Mouse (Mus musculus) ovary, postnatal 36 days (tissue): ENCODE measurements at regions not wholly inside any gene's neighbourhood (a gene's known extent, or its start where the extent isn't known, plus 50 kb on each side); places are given as distances from the start of the nearest gene placed in this dataset.
A peak's percentile ranks its signal among the peaks of the same experiment; 100 is the strongest.
"Not testable (repeated sequence)": the region's sequence is repeated elsewhere in the genome, so short reads cannot be mapped to it uniquely, and the experiment has no call there.

Source experiments
- DNase-seq: peaks from one replicate; pipeline ENCODE4 v3.0.0; 2022; ENCODE audit warnings: low spot score, mixed read lengths

DNA sequence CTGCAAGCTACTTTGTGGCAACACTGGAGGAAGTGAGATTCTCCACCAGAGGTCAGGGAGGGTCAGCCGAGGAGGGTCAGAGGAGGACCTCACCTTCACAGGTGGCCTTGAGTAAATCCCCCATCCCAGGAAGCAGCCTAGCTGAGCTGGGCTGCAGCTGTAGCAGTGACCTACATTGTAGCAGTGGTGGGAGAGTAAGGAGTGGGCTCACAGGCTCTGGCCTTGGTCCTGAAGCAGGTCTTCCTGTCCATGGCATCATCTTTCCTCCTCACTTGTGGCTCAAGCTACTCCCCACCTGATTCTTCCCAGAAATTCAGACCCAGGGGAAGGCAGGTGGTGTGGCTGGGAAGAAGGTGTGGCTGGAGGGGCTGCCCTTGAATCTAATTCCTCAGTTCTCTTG is 84.3 kb downstream of the 1810013L24Rik start:
- not testable (repeated sequence) for DNase-seq

GRCm38 (mm10) chr16:8916091-8916490 is 86.2 kb downstream of the 1810013L24Rik start:
- DNase-seq, result no peak

DNA sequence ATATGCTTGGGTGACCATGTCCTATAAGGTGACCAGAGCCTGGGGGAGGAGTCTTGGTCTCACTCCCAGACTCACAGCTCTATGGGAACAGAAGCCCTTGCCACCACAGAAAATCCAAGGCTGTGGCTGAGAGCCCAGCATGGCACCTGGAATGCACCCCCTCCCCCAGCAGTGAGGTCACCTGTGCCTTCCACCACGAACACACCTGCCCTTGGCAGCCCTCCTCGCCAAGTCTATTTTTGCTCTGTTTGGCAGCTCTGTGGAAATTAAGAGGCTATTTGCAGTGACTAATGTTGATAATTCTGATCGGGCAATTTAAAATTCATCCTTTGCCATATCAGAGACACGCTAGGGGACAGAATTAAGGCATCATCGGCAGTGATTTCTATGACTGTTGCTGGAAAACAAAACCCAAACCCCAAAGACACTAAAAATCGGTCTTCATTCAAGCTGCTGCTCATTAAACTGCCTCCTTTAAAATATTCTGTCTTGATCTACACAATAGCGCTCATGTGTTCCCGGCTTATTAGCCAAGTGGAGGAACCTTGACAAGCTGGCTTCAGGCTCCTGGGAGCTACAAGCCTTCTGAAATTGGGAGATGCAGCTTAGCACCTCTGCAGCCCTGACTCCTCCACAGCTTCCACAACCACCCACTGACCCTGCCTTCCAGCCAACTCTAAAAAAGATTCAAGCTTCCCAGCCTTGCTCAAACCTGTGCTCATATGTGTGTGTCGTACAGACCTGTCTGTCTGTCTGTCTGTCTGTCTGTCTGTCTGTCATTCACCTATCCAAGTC is 89.0 kb downstream of the 1810013L24Rik start:
- DNase-seq, result no peak

DNA sequence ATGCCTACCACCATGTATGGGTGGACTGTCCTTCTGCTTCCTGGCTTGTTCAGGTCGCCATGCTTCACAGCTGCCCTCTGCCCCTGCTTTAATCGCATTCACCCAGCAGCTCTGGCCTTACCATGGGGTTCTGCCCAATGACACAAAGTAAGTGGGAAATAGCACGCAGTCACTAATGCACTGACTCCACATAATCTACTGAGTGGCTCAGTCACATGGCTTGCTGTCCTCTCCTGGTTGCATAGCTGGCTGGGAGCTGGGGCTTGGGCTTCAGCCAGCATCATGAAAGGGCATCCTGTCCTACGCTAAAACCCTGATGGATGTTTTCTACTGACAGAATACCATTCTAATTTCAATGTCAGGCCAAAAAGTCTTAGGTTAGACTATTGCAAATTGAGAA is 94.8 kb downstream of the 1810013L24Rik start:
- DNase-seq, result no peak

- DNase-seq, result no peak
These were observed 102.1 kb downstream of the 1810013L24Rik start for GRCm38 (mm10) chr16:8931961-8932360.

GRCm38 (mm10) chr16:8933121-8933520 is 103.2 kb downstream of the 1810013L24Rik start:
- no peak for DNase-seq

DNA sequence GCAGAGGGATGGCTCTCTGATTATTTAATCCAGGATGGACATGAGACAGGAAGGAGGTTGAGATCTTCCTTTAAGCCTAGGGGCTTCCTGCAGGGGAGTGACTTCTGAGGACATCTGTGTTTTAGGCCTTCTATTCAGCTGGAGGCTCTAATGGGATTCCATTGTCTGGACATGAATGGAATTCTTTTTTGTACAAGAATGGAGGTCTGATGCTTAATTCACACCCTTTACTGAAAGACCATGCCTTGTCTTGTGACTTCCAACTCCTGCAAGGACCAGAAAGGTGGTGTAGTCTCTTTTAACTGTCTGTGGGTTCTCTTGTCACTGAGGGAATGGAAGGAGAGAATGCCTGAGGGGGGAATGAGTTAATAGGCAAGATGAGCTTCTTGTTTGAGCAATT is 106.5 kb downstream of the 1810013L24Rik start:
- no peak for DNase-seq

GRCm38 (mm10) chr16:8938516-8938915 is 108.6 kb downstream of the 1810013L24Rik start:
- DNase-seq, result peak; percentile 6

DNA sequence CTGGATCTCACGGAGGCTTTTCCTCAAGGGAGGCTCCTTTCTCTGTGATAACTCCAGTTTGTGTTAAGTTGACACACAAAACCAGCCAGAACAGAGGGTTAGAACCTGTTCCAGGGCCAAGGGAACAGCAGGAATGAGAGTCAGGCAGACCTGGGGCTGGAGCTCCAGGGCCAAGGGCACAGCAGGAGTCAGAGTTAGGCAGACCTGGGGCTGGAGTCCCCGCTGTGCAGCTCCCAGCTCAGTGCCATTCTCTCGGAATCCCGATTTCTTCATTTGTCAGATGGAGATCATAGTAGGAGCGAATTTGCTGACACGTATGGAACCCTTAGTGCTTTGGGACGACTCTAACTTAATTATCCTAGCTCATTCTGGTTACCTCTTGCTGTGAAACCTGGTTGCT is 109.2 kb downstream of the 1810013L24Rik start:
- DNase-seq, result no peak

- DNase-seq, result no peak
These were observed 114.7 kb downstream of the 1810013L24Rik start for GRCm38 (mm10) chr16:8944412-8945102.

DNA sequence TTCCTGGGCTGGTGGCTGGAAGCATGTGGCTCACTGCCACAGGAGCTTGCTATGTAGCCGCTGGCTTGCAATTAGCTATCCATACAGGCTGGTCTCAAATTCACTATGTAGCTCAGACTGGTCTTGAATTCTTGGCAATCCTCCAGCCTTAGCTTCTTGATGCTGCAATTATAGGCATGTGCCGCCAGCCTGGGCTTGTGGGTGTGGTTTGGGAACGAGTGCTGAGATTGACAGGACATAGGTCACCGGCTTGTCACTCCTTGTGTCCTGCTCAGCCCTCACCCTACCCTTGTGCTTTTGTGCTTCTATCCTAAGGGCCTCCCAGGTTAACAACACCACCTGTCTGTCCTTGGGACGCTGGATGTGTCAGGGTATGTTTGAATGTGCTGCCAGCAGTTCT is 117.9 kb downstream of the 1810013L24Rik start:
- DNase-seq, result no peak

DNA sequence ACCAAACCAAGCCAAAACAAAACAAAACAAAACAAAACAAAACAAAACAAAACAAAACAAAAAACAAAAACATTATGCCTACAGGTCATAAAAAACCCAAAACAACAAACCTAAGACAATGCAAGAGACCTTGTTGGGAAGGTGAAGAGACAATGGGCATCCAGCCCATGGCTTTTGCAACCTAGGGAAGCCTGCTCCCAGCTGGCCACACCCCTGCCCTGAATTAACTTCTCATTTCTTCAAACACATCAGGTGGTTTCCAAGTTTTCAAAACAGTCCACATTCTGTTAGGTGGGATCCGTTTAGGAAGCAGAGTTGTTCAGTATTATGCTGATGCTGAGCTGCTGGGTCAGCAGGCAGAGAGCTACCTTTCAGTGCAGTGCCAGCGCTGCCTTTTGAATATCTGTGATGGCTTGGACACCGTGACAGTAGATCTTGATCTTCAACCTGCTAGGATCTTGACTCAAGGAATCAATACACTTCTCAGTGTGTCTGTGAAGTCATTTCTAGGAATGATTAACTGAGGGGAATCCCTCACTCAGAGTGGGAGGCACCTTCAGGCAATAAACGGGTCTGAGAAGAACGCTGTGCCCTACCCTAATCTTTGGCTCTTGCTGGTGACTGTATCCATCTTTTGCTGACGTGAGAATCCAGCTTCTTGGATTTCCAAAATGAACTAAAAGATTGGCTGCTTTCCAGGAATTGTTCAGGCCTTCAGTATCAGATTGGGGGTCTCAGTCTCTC is 121.4 kb downstream of the 1810013L24Rik start:
- DNase-seq, result no peak

- no peak for DNase-seq
These were observed 131.8 kb downstream of the 1810013L24Rik start for GRCm38 (mm10) chr16:8961739-8962138.

DNA sequence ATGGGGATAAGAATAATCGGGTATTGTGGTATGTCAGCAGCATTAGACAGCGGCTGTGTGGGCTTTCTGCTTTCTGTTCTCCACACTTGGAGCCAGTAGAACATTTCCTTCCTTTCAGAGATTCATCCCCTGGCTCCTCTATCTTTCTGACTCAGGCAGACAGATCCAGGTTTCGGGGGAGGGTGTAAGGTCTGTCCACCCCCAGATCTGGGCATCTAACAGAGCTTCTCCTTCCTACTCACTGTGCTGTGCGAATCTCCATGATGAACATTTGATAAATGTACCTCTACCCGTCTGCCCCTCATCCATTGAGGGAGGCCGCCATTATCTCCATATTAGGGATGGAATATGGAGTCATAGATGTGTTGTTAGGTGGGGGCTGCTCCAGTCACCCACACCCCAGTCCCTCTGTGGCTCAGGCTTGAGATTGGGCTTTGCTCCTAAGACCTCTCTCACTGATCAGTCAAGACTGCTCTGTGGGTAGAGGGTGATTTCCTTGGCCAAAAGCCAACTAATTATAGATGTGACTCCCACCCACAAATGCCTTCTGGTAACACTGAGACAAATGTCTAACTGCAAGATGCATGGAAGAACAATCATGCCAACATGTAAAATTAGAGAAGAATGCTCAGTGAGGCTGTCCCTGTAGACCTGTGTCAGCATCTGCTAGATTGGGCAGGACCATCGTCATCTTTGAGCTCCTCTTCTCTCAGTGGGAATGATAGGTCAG is 163.8 kb downstream of the 1810013L24Rik start:
- DNase-seq, result no peak

GRCm38 (mm10) chr16:8994521-8994920 is 164.6 kb downstream of the 1810013L24Rik start:
- no peak for DNase-seq

DNA sequence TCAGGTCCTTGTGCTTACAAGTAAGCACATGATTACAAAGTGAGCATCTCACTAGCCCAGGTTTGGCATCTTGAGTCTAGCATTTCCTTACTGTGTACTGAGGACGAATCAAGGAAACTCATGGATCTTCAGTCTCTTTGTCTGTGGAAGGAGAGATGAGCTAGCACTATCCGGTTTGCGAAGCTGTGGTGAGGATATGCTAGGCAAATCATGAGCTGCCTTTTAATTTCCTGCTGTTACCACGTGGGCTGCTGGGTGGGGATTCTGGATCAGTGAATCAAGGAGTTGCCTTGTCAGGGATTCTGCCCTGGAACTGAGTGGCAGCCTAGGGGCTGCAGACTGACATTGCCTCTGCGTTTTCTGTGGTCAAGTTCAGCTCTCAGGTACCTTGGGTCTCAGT is 167.3 kb downstream of the 1810013L24Rik start:
- DNase-seq, result no peak

DNA sequence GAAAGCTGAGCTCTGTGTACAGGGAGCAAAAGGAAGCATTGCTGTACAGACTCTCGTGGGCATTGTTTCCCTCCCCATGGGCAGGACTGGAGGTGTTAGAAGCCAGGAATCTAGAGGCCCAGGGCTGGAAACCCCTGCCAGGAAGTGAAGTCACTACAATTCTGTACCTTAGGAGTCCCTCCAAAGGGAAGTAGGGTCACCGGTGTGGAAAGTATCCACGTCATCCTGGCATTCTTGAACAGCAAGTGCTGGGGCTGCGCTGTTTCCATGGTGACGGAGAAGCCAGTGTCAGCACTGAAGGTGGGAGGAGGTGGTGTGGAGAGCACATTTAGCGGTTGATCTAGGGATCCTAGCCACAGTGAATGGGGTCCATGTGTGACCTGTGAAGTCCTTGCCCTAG is 174.1 kb downstream of the 1810013L24Rik start:
- no peak for DNase-seq

DNA sequence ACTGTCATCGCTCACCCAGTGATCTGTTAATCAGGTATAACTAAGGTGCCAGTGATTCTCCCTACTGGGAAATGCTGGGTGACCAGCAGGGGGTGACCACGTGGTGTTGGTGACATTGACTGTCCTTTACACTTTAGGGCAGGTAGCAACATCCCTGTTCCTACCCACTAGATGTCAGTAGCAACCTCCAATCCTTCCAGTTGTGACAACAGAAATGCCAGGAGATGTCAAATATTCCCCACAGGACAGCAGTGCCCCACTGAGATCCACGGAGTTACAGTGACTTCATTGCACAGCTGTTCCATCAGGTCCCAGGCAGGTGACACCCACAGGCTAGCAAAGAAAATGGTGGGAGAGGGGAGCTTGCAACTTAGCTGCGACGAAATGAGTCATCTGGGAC is 176.0 kb downstream of the 1810013L24Rik start:
- DNase-seq, result no peak

GRCm38 (mm10) chr16:9009361-9010083 is 179.6 kb downstream of the 1810013L24Rik start:
- DNase-seq, result peak; percentile 65

DNA sequence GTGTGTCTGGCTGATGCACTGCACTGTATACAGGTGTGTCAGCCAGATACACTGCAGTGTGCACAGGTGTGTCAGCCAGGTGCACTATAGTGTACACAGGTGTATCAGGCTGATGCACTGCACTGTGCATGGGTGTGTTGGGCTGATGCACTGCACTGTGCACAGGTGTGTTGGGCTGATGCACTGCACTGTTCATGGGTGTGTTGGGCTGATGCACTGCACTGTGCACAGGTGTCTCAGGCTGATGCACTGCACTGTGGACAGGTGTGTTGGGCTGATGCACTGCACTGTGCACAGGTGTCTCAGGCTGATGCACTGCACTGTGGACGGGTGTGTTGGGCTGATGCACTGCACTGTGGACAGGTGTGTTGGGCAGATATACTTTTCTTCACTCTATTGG is 181.2 kb downstream of the 1810013L24Rik start:
- DNase-seq, result no peak

DNA sequence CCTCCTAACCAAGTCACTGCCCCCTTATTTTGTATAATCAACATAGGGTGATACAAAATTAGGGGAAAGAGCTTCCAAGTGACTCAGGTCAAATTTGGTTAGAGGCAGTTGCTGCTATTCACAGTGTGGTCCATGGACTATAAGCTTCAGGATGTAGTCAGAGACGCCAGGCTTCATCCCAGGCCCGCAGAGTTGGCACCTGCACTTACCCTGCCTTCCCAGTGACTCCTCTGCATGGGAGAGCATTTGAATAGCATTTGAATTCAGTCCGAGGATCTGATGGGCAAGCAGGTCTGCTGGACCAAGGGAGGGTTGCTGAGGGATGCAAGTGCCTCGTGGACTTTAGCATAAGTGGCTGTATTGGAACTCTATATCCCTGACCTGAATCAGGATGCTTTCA is 181.8 kb downstream of the 1810013L24Rik start:
- DNase-seq, result no peak
